Mouse (Mus musculus): ENCODE data around the gene Smurf1.

- TF ChIP-seq CTCF (IDR thresholded peaks at IDR 0.05; ENCODE audit: extremely low read depth, insufficient read length, insufficient replicate concordance, low read depth, low read length) (no peak), POLR2A (IDR thresholded peaks at IDR 0.05; ENCODE audit: low read depth, low read length) (no peak)
Measured at GRCm38 (mm10) chr5:144915828-144916227, 49.8 kb downstream of the Smurf1 start.
